ENCODE assay signal across 8 mouse cellular contexts in the genomic region with DNA sequence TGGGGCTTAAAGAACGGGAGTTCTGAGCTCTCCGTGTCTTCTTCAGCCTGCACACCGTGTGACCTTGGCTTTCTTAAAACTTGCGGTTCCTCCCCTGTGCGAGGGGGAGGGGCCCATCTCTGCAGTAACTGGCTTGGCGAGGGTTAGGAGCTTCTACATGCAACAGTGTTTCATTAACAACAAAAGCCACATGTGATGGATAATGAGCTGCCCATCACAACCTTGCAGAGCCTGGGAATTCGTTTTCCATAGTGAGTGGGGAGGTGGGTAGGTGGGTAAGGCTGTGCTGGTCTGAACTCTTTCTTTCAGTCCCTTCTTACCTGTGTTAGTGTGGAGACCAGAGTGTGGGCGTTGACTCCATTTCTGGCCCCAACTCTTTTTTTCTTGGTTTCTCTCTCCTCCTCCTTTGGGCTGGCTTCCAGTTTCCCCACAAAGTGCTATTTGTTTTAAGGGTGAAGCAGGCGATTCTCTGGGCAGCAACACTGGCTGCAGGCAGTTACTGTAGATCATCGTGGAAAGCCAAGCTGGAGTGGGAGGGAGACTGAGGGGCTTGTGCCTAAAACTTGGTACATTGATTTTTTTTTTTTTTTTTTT. TPM values are rescaled to one million over a fixed set of nuclear protein-coding genes. Genes with fewer than 3 reads are reported as not detected.
A peak's percentile ranks its signal among the peaks of the same experiment; 100 is the strongest.
DNase-seq lines count a peak whose midpoint lies in the region; ATAC-seq lines count a peak whose summit lies in the region.

No protein-coding gene starts in this region.

- peak overlapping the region; percentile 62 for H3K27ac ChIP-seq in neural tube, embryonic 14.5 days (ENCODE audit: low read depth, low read length)

- H3K27me3 ChIP-seq in neural tube, embryonic 14.5 days (ENCODE audit: control insufficient read depth, insufficient read depth, low read length), result no peaks in the 10 kb centered on the region

- DNase-seq in adrenal gland, adult 2 months, result peak; percentile 68
- DNase-seq in adrenal gland, adult 18-20 months (ENCODE audit: low spot score in 2 of 2), result no peak
- DNase-seq in ovary, postnatal 36 days (ENCODE audit: low spot score), result peak; percentile 60
- DNase-seq in ovary, postnatal 14 days (ENCODE audit: low spot score), result no peak
- DNase-seq in kidney, postnatal 14 days, result peak; percentile 45
- no peak for DNase-seq in embryo, embryonic 10 days (ENCODE audit: low spot score)
- DNase-seq in frontal cortex, postnatal 10 days (ENCODE audit: low spot score in 2 of 2), result no peak

- no peak overlapping the region for H3K4me3 ChIP-seq in neural tube, embryonic 14.5 days (ENCODE audit: low read depth, low read length)

- no peaks in the 10 kb centered on the region for H3K9me3 ChIP-seq in neural tube, embryonic 14.5 days (ENCODE audit: control insufficient read depth, low read length)

- H3K4me1 ChIP-seq in neural tube, embryonic 14.5 days (ENCODE audit: control insufficient read depth, insufficient read depth, low read length), result peaks cover 18% of the 10 kb centered on the region; the same call in 1 of the 2 replicates

- H3K36me3 ChIP-seq in neural tube, embryonic 14.5 days (ENCODE audit: control insufficient read depth, insufficient read depth, low read length), result no peaks in the 10 kb centered on the region

- H3K9ac ChIP-seq in neural tube, embryonic 14.5 days (replicated peaks; ENCODE audit: low read depth, low read length), result no peak overlapping the region

- H3K4me2 ChIP-seq in neural tube, embryonic 14.5 days (ENCODE audit: low read depth, low read length), result no peak overlapping the region

- ATAC-seq in neural tube, embryonic 14.5 days (ENCODE audit: low read depth), result peak; percentile 65; the same call in 1 of the 2 replicates

- WGBS in neural tube, embryonic 14.5 days, result 46% methylated on average over 10 of the region's 10 CpGs

RNA-seq across cellular contexts. Expression of a gene that starts 15.9 kb away (rescaled TPM):
- total RNA-seq in adrenal gland, adult 2 months (2021), result 100 to 1,000 TPM; 105 to 127 TPM
- 20.4 and 31.8 TPM in 2 replicates for polyA plus RNA-seq in adrenal gland, adult 2 months (2012; rRNA removed)
- total RNA-seq in adrenal gland, adult 18-20 months (2021), result 100 to 1,000 TPM in 1 of 2 experiments, 10 to 100 TPM in 1; 81.3 to 105 TPM
- polyA plus RNA-seq in neural tube, embryonic 14.5 days (2014; fragmentation: Nextera tagmentation; extraction: Ambion mirVana), result 35.7 and 44.3 TPM in 2 replicates

Comparison
In these comparisons a context has a peak if more than half of its experiments do, and no peak if none do; other contexts are left out.
1. DNase-seq: peak in adrenal gland, adult 2 months (single experiment), ovary, postnatal 36 days (single experiment) and kidney, postnatal 14 days (single experiment); none in adrenal gland, adult 18-20 months (0 of 2), ovary, postnatal 14 days (single experiment), embryo, embryonic 10 days (single experiment) and frontal cortex, postnatal 10 days (0 of 2).